Mouse (Mus musculus) ES-E14 (cell line): ENCODE measurements at regions not wholly inside any gene's neighbourhood (a gene's known extent, or its start where the extent isn't known, plus 50 kb on each side); places are given as distances from the start of the nearest gene placed in this dataset.

Experiments
- CHD2 ChIP-seq: IDR thresholded peaks from 2 replicates; pipeline ENCODE4 v1.6.1; 2014; ENCODE audit warnings: mild to moderate bottlenecking, low read depth, low read length, inconsistent platforms
- HCFC1 ChIP-seq: IDR thresholded peaks from 2 replicates; pipeline ENCODE4 v1.6.1; 2012; ENCODE audit warnings: low read length, inconsistent platforms, borderline replicate concordance; ENCODE audit not compliant: insufficient read depth
- MAFK ChIP-seq: IDR thresholded peaks from 2 replicates; pipeline ENCODE4 v1.6.1; 2014; ENCODE audit warnings: mild to moderate bottlenecking, low read depth, low read length, inconsistent platforms; ENCODE audit not compliant: insufficient read depth
- ZC3H11A ChIP-seq: IDR thresholded peaks from 2 replicates; pipeline ENCODE4 v1.6.1; 2012; ENCODE audit warnings: low read depth, mild to moderate bottlenecking, inconsistent platforms, low read length, borderline replicate concordance
- ZNF384 ChIP-seq: IDR thresholded peaks from 2 replicates; pipeline ENCODE4 v1.6.1; 2012; ENCODE audit warnings: low read depth, low read length, inconsistent platforms

- TF ChIP-seq CHD2 (no peak), ZC3H11A (no peak), MAFK (no peak), ZNF384 (no peak), HCFC1 (no peak)
These were observed 322.4 kb downstream of the Edem1 start for GRCm38 (mm10) chr6:109150912-109151256.
